Mouse (Mus musculus) embryonic fibroblast, embryonic 13.5 days (primary cell): ENCODE measurements around the gene Phgdh. TPM values are rescaled to one million over a fixed set of nuclear protein-coding genes. Genes with fewer than 3 reads are reported as not detected.

Experiments used
- H3K27ac ChIP-seq: 2 replicates; pipeline ENCODE4 v1.5.1; 2012; ENCODE audit warnings: low read length, control low read depth, inconsistent platforms; ENCODE audit not compliant: insufficient read depth
- H3K4me1 ChIP-seq: 2 replicates; pipeline ENCODE4 v1.6.1; 2011; ENCODE audit warnings: low read length; ENCODE audit not compliant: control insufficient read depth, insufficient read depth
- H3K4me3 ChIP-seq: 2 replicates; pipeline ENCODE4 v1.5.1; 2011; ENCODE audit warnings: mild to moderate bottlenecking, control low read depth, low read length; ENCODE audit not compliant: insufficient read depth
- CTCF ChIP-seq: IDR thresholded peaks from 2 replicates; pipeline ENCODE4 v1.5.1; 2011; ENCODE audit warnings: mild to moderate bottlenecking, control low read depth, low read length, moderate library complexity, borderline replicate concordance; ENCODE audit not compliant: insufficient read depth
- POLR2A ChIP-seq: IDR thresholded peaks from 2 replicates; pipeline ENCODE4 v1.6.1; 2011; ENCODE audit warnings: low read depth, mild to moderate bottlenecking, control low read depth, low read length, moderate library complexity
- polyA plus RNA-seq: library from polyadenylated mRNA; stranded (reverse); fragments of >200 nt; gene quantifications from 2 replicates; pipeline ENCODE4 v1.2.4, GENCODE M21; 2011; ENCODE audit warnings: low read depth; ENCODE audit not compliant: missing spikeins, insufficient read length

Phgdh gene
- polyA plus RNA-seq, 1 experiment, result 249 TPM

GRCm38 (mm10) chr3:98280204-98280932 lies 59.4 kb downstream of the Phgdh start, which contains the start of gene Hmgcs2:
Gene Hmgcs2, plus strand, starts transcription at chr3:98280435.
- H3K4me3 ChIP-seq, result no peak within 1 kb of the TSS

GRCm38 (mm10) chr3:98279682-98280081 lies 60.1 kb downstream of the Phgdh start:
- no peak overlapping the region for H3K4me3 ChIP-seq
- TF ChIP-seq POLR2A, result no peak
- TF ChIP-seq CTCF, result no peak
- no peak overlapping the region for H3K27ac ChIP-seq
- H3K4me1 ChIP-seq, result no peaks in the 10 kb centered on the region

More at GRCm38 (mm10) chr3:98280204-98280932, 59.4 kb downstream of the Phgdh start, which contains the start of gene Hmgcs2:
- Histone ChIP-seq H3K27ac (no peak within 1 kb of the TSS), H3K4me1 (no peaks in the 10 kb centered on the region)
- no peak for TF ChIP-seq CTCF
- no peak for TF ChIP-seq POLR2A

- Histone ChIP-seq H3K27ac (no peak overlapping the region), H3K4me3 (no peak overlapping the region)
- no peak for TF ChIP-seq POLR2A
- TF ChIP-seq CTCF, result no peak
Measured at GRCm38 (mm10) chr3:98273623-98274398, 66.0 kb downstream of the Phgdh start.

GRCm38 (mm10) chr3:98267249-98267651 lies 72.5 kb downstream of the Phgdh start:
- H3K4me1 ChIP-seq, result no peaks in the 10 kb centered on the region
- H3K4me3 ChIP-seq, result no peak overlapping the region
- H3K27ac ChIP-seq, result no peak overlapping the region
- TF ChIP-seq POLR2A (no peak), CTCF (no peak)

More at GRCm38 (mm10) chr3:98273623-98274398, 66.0 kb downstream of the Phgdh start:
- H3K4me1 ChIP-seq, result no peaks in the 10 kb centered on the region

Other genes with a start within 250 kb of the Phgdh start
- gene Adam30, start 179.4 kb downstream of the Phgdh start, polyA plus RNA-seq, result not detected in 2 replicates
- gene Reg4, start 117.8 kb downstream of the Phgdh start, polyA plus RNA-seq, result not detected in 2 replicates
- gene Hmgcs2, start 59.6 kb downstream of the Phgdh start, polyA plus RNA-seq, result not detected in 2 replicates
- 7.6 and 10.2 TPM in 2 replicates for gene Zfp697, start 42.5 kb upstream of the Phgdh start, polyA plus RNA-seq
- not detected in 2 replicates for gene Gm4450, start 117.1 kb upstream of the Phgdh start, polyA plus RNA-seq
- not detected in 2 replicates for gene Hsd3b4, start 170.5 kb upstream of the Phgdh start, polyA plus RNA-seq
- gene Gm10681, start 248.8 kb upstream of the Phgdh start, polyA plus RNA-seq, result not detected in 2 replicates